Mouse (Mus musculus) midbrain, embryonic 15.5 days (tissue): ENCODE data around the gene Ppp2r5d. TPM values are rescaled to one million over a fixed set of nuclear protein-coding genes. Genes with fewer than 3 reads are reported as not detected.

Experiments
- ATAC-seq: fragments of 200-750 bp; cut with Nextera tagmentation; replicated peaks from 2 replicates; pipeline ENCODE4 v1.8.0; 2017; ENCODE audit warnings: moderate TSS enrichment
- H3K27ac ChIP-seq: fragments of 300-500 bp; sonication (generic); 2 replicates; pipeline ENCODE4 v1.5.1; 2015; ENCODE audit warnings: mild to moderate bottlenecking, inconsistent platforms
- H3K27me3 ChIP-seq: fragments of 300-500 bp; sonication (generic); replicated peaks from 2 replicates; pipeline ENCODE4 v1.6.1; 2015; ENCODE audit warnings: inconsistent platforms
- H3K36me3 ChIP-seq: fragments of 300-500 bp; sonication (generic); replicated peaks from 2 replicates; pipeline ENCODE4 v1.6.1; 2015; ENCODE audit warnings: inconsistent platforms
- H3K4me1 ChIP-seq: fragments of 300-500 bp; sonication (generic); 2 replicates; pipeline ENCODE4 v1.6.1; 2015; ENCODE audit warnings: inconsistent platforms
- H3K4me2 ChIP-seq: fragments of 300-500 bp; sonication (generic); 2 replicates; pipeline ENCODE4 v1.6.1; 2015; ENCODE audit warnings: inconsistent platforms, mild to moderate bottlenecking, moderate library complexity
- H3K4me3 ChIP-seq: fragments of 300-500 bp; sonication (generic); 2 replicates; pipeline ENCODE4 v1.5.1; 2015; ENCODE audit warnings: mild to moderate bottlenecking, inconsistent platforms
- H3K9ac ChIP-seq: fragments of 300-500 bp; sonication (generic); 2 replicates; pipeline ENCODE4 v1.6.1; 2015; ENCODE audit warnings: mild to moderate bottlenecking, inconsistent platforms
- H3K9me3 ChIP-seq: fragments of 300-500 bp; sonication (generic); 2 replicates; pipeline ENCODE4 v1.6.1; 2016; ENCODE audit warnings: inconsistent platforms
- WGBS: fragments of 180-500 bp; shearing (Covaris S2); methylation state at CpG from one replicate; pipeline ENCODE4 v1.1.7; 2015; ENCODE audit warnings: mixed read lengths; 5-methylcytosine and 5-hydroxymethylcytosine counted together
- polyA plus RNA-seq: library from polyadenylated mRNA; unstranded; fragments of >200 nt; fragmentation: Nextera tagmentation; extraction: Ambion mirVana; gene quantifications from 2 replicates; pipeline ENCODE4 v1.2.1, GENCODE M21; 2015

Gene Ppp2r5d
- polyA plus RNA-seq, 1 experiment from 2014 or later, result 103 TPM

DNA sequence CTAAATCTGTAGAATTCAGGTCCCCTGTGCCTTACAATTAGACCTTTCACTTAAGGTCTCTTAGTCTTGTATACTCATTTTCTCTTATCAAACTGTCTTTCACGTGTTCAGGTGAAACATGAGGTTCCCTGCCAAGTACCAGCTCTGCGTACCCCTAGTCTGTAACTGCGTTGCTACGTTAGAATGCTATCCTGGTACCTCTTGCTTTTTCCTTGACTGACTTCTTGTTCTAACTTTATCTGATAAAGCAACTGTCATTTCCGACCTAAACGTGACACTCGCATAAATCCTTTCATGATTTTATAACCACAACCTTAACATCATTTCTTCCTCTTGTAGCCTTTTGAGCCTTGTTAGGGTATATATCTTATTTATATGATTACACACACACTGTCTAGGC is 7.5 kb upstream of the Ppp2r5d start:
- Histone ChIP-seq H3K4me1 (peaks cover 16% of the 10 kb centered on the region), H3K4me2 (peak overlapping the region; percentile 92), H3K27me3 (no peaks in the 10 kb centered on the region), H3K36me3 (peaks cover 14% of the 10 kb centered on the region), H3K9ac (peak overlapping the region; percentile 93; the same call in 1 of the 2 replicates), H3K9me3 (no peaks in the 10 kb centered on the region), H3K27ac (no peak overlapping the region), H3K4me3 (peak overlapping the region; percentile 91)
- 78% methylated on average over 7 of the region's 7 CpGs for WGBS
- ATAC-seq, result no peak

DNA sequence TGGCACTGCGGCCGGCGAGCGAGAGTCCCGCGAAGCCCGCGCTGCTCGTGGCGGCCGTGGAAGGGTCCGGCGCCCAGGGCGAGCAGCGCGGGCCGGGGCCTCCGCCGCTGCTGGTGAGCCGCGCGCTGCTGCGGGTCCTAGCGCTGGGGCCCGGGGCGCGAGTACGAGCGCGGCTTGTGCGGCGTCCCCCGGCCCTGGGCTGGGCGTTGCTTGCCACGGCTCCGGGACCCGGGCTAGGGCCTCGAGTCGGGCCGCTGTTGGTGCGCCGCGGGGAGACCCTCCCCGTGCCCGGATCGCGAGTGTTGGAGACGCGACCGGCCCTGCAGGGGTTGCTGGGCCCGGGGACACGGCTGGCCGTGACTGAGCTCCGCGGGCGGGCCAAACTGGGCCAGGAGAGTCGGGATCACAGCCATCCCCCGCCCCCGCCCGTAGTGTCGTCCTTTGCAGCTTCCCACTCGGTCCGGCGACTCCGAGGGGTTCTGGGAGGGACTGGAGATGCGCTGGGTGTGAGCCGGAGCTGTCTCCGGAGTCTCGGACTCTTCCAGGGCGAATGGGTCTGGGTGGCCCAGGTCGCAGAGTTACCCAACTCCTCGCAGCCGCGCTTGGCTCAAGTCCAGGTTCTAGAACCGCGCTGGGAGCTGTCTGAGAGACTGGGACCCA is 6.8 kb upstream of the Ppp2r5d start:
- Histone ChIP-seq H3K4me1 (peaks cover 16% of the 10 kb centered on the region), H3K9ac (peak overlapping the region; percentile 93), H3K4me3 (peak overlapping the region; percentile 91), H3K9me3 (no peaks in the 10 kb centered on the region), H3K27me3 (no peaks in the 10 kb centered on the region), H3K27ac (peak overlapping the region; percentile 87), H3K4me2 (peak overlapping the region; percentile 92), H3K36me3 (peaks cover 14% of the 10 kb centered on the region)
- ATAC-seq, result peak; percentile 62
- WGBS, result under 1% methylated on average over 72 of the region's 76 CpGs

DNA sequence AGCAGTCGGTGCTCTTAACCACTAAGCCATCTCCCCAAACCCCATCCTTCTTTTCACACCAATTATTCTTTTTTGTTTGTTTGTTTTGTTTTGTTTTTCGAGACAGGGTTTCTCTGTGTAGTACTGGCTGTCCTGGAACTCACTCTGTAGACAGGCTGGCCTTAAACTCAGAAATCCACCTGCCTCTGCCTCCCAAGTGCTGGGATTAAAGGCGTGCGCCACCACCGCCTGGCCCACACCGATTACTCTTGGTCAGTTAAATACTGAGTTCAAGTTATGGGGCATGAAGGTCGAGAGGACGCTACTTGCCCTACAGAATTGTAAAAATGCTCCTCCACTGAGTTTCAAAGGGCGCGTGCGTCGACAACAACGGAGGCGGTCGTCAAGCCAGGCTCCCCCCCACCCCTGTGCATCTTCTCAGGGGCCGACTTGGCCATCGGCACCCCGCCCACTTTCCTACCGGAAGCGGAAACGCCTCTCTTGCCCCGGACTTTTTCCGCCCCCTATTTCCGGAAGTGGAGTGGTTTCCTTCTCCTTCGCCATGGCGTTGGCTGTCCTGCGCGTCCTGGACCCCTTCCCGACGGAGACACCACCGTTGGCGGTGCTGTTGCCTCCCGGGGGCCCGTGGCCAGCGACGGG is 6.2 kb upstream of the Ppp2r5d start, which contains the start of gene Pex6:
TSS of gene Pex6 (plus strand) at position 505 of the 639 bp plus-strand sequence.
- H3K9ac ChIP-seq, result peak within 1 kb of the TSS; percentile 93
- peak; percentile 93 for ATAC-seq
- peak within 1 kb of the TSS; percentile 92 for H3K4me2 ChIP-seq
- peak within 1 kb of the TSS; percentile 91 for H3K4me3 ChIP-seq
- peaks cover 16% of the 10 kb centered on the region for H3K4me1 ChIP-seq
- 7% methylated on average over 36 of the region's 36 CpGs for WGBS
- peaks cover 14% of the 10 kb centered on the region for H3K36me3 ChIP-seq
- peak within 1 kb of the TSS; percentile 87 for H3K27ac ChIP-seq
- H3K9me3 ChIP-seq, result no peaks in the 10 kb centered on the region
- no peaks in the 10 kb centered on the region for H3K27me3 ChIP-seq

DNA sequence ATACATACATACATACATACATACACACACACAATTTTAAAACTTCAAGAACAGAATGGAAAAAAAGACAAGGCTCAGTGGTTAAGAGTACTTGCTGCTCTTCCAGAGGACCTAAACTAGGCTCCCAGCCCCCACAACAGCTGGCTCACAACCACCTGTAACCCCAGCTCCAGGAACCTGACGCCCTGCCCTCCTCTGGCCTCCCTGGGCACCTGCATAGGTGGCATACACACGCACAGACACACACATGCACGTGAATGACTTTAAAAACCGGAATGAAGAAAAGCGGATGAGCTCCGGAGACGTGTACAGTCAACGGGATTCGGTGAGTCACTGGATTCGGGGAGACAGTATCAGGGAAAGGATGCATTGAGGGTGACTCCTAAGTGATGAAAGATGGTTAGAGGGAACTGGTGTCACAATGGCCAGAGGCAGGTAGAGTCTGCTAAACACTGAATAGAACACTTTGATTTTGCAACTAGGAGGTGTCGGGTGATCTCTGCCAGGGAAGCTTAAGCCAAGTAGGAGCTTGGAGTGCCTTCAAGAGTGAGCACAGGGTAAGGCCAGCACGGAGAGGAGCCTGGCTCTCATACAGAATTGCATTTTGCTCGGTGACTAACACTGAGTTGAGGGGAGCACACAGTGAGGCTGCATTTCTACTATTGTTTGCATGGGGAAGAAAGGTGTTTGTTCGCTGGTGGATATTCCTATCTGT is 1.6 kb upstream of the Ppp2r5d start:
- Histone ChIP-seq H3K4me3 (no peak overlapping the region), H3K4me2 (no peak overlapping the region), H3K27me3 (no peaks in the 10 kb centered on the region), H3K27ac (no peak overlapping the region), H3K9ac (no peak overlapping the region), H3K4me1 (peaks cover 34% of the 10 kb centered on the region), H3K9me3 (no peaks in the 10 kb centered on the region), H3K36me3 (no peaks in the 10 kb centered on the region)
- 93% methylated on average over 14 of the region's 14 CpGs for WGBS
- ATAC-seq, result no peak

DNA sequence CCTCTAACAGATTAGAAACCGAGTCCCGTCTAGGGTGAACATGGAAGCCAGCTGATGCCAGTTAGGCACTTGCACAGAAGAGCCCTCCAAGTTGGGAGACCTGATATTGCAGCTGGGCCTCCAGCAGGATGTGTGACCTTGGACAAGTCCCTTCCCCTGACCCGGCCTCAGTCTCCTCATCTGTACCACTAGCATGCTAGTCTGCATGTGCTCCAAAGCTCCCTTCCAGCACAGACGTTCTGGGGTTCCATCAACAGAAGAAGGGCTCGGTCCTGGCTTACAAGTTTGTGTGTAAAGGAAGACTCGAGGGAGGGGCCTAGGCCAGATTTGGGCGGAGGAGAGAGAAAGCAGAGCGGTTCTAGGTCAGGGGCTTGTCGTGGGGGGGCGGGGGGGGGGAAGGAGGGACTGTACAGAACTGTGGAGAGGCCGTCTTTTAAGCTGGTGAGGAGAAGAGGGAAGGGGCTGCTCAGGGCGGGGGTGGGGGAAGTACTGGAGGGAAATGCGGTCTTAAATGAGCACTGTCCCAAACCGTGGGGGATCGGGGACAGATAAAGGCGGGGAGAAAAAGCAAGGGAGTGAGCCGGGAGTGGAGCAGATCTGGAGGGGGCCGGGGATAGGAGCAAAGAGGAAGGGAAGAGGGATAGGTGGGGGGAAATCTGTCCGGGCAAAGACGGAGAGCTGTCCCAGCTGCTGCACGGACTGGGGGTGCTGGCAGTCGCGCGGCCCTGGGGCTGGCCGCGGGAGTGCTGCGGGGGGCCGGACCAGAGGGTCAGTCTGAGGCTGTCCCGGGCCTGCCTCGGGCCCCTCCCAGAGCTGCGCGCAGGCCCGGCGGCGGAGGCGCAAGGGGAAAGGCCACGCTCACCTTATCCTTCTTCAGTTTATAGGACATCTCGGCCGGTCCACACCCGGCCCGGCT is 682 bp downstream of the Ppp2r5d start:
- Histone ChIP-seq H3K27ac (peak overlapping the region; percentile 93), H3K9me3 (no peaks in the 10 kb centered on the region), H3K4me3 (peak overlapping the region; percentile 79), H3K36me3 (peaks cover 5% of the 10 kb centered on the region; the same call in 1 of the 2 replicates), H3K4me2 (peak overlapping the region; percentile 71), H3K9ac (peak overlapping the region; percentile 98), H3K27me3 (no peaks in the 10 kb centered on the region), H3K4me1 (peaks cover 42% of the 10 kb centered on the region)
- 5% methylated on average over 40 of the region's 41 CpGs for WGBS
- ATAC-seq, result peak; percentile 76

DNA sequence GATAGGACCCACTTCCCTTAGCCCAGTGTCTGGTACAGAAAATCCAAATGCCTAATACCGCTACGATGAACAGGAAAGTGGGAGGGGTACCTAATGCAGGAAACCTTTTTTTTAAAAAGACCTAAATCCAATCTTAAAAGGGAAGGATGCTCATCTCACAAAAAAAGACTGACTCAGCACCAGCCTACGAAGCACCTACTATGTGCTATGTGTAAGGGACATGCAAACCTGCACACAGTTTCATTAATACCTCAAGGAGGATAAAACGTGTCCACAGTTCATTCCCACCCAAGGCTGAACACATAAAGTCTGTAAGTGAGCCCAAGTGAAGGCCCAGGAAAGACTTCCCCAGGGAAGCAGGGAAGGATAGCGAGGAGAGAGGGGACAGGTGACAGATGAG is 2.4 kb downstream of the Ppp2r5d start:
- peak overlapping the region; percentile 71; the same call in 1 of the 2 replicates for H3K4me2 ChIP-seq

DNA sequence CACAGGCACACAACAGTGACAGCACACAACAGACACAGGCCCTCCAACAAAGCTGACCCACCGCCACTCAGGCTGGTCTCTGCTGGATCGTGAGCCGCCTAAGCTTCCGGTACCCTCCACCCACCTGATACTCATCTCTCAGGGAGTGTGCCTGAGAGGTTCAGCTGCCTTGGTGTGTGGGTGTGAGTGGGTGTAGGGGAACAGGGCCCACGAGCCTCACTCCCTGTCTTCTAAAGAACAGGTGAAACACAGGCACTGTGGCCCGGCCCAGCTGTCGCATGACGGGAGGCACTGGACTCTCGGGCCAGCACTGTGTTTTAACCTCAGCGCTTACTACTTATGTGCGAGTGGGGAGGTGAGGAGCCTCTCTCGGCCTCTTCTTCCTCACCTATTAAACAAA is 2.8 kb downstream of the Ppp2r5d start:
- Histone ChIP-seq H3K27ac (no peak overlapping the region), H3K27me3 (no peaks in the 10 kb centered on the region), H3K4me2 (no peak overlapping the region), H3K9ac (no peak overlapping the region), H3K9me3 (no peaks in the 10 kb centered on the region), H3K4me1 (peaks cover 42% of the 10 kb centered on the region), H3K4me3 (no peak overlapping the region), H3K36me3 (peaks cover 5% of the 10 kb centered on the region; the same call in 1 of the 2 replicates)
- no peak for ATAC-seq
- 88% methylated on average over 12 of the region's 12 CpGs for WGBS

More for the DNA sequence above, 2.4 kb downstream of the Ppp2r5d start:
- no peak overlapping the region for H3K4me3 ChIP-seq
- 84% methylated on average over 5 of the region's 5 CpGs for WGBS
- H3K27ac ChIP-seq, result no peak overlapping the region
- peaks cover 42% of the 10 kb centered on the region for H3K4me1 ChIP-seq
- H3K36me3 ChIP-seq, result peaks cover 5% of the 10 kb centered on the region; the same call in 1 of the 2 replicates
- ATAC-seq, result no peak
- 0 out of 2 replicates have a peak overlapping the region, but pooled peaks have one; percentile 98 for H3K9ac ChIP-seq
- H3K27me3 ChIP-seq, result no peaks in the 10 kb centered on the region
- no peaks in the 10 kb centered on the region for H3K9me3 ChIP-seq

DNA sequence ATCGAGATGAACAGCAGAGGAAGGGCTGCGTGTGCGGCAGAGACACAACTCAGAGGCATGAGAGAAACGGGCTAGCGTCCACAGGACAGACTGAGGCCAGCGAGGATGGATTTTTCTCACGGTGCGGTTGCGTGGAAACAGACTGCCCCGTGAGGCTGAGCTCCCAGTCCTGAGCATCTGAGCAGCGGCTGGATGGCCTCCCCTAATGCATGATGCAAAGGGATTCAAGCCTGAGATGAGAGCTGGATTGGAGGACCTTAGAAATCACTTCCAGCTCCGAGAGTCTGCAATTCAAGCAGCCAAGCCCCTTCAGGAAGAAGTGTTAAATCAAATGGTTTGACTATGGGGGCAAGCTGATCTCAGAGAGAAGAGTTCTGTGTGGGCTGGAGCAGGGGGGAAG is 3.4 kb downstream of the Ppp2r5d start:
- no peaks in the 10 kb centered on the region for H3K27me3 ChIP-seq
- ATAC-seq, result no peak
- H3K9me3 ChIP-seq, result no peaks in the 10 kb centered on the region
- 73% methylated on average over 12 of the region's 12 CpGs for WGBS
- H3K4me3 ChIP-seq, result no peak overlapping the region
- H3K27ac ChIP-seq, result no peak overlapping the region
- H3K4me2 ChIP-seq, result no peak overlapping the region
- no peak overlapping the region for H3K9ac ChIP-seq
- H3K36me3 ChIP-seq, result peaks cover 5% of the 10 kb centered on the region; the same call in 1 of the 2 replicates
- peaks cover 42% of the 10 kb centered on the region for H3K4me1 ChIP-seq

DNA sequence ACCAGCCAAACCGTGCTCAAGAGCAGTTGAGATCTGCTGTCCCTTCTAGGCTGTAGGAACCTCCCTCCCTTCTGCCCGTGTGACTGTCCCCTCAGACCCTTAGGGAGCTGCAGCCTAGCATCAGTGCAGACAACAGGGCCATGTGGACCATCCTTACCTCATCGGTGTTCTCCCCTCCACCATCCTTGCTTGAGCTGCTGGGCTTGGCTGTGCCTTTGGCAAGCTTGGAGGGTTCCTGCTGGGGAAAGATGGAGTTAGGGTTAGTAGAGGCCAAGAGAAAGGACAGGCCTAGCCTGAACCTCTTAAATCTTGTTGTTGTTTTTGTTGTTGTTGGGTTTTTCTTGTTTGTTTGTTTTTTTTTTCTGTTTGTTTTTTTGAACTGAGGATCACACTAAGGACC is 5.0 kb downstream of the Ppp2r5d start:
- H3K27ac ChIP-seq, result no peak overlapping the region
- no peak overlapping the region for H3K4me2 ChIP-seq
- H3K36me3 ChIP-seq, result peaks cover 5% of the 10 kb centered on the region; the same call in 1 of the 2 replicates
- WGBS, result 91% methylated on average over 3 of the region's 3 CpGs
- no peak overlapping the region for H3K4me3 ChIP-seq
- H3K27me3 ChIP-seq, result no peaks in the 10 kb centered on the region
- no peaks in the 10 kb centered on the region for H3K9me3 ChIP-seq
- ATAC-seq, result no peak
- no peak overlapping the region for H3K9ac ChIP-seq
- peaks cover 34% of the 10 kb centered on the region for H3K4me1 ChIP-seq

DNA sequence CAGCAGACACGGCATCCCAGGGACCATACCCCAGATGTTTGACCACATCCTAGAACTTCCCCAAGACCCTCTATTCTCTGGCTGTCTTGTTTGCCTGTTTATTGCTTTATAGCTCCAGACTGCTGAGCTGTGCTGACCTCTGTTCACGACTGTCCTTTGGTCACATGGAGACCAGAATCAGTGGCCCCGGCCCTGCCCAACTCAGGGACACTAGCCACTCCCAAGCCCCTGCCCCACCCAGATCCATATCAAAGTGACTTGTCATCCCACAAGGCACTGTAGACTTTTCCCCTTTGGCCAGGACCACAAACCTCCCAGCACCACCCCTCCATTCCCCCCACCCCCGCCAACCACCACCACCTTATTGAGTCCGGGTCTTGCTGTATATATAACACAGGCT is 5.7 kb downstream of the Ppp2r5d start:
- peaks cover 33% of the 10 kb centered on the region for H3K4me1 ChIP-seq
- no peak overlapping the region for H3K9ac ChIP-seq
- H3K9me3 ChIP-seq, result no peaks in the 10 kb centered on the region
- no peak overlapping the region for H3K4me3 ChIP-seq
- no peaks in the 10 kb centered on the region for H3K27me3 ChIP-seq
- no peak overlapping the region for H3K4me2 ChIP-seq
- no peak for ATAC-seq
- WGBS, result 92% methylated on average over 5 of the region's 5 CpGs
- no peak overlapping the region for H3K27ac ChIP-seq
- H3K36me3 ChIP-seq, result peaks cover 5% of the 10 kb centered on the region; the same call in 1 of the 2 replicates

DNA sequence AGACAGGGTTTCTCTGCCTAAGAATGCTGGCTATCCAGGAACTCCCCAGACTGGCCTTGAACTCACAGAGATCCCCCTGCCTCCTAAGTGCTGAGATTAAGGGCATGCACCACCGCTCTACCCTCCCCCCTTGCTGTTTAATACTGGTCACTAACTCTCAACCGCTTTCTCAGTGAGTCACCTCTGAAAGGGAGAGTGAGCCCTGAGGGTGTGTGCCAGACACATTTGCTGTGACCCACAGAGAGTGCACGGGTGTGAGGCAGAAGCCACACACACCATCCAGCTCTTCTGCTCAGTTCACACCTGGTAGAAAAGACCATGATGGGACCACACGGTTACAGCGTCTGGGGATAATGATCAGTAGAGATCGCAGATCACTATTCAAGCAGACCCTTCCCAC is 6.4 kb downstream of the Ppp2r5d start:
- H3K4me1 ChIP-seq, result peaks cover 26% of the 10 kb centered on the region
- H3K9ac ChIP-seq, result no peak overlapping the region
- H3K36me3 ChIP-seq, result peaks cover 5% of the 10 kb centered on the region; the same call in 1 of the 2 replicates
- 93% methylated on average over 6 of the region's 6 CpGs for WGBS
- H3K27me3 ChIP-seq, result no peaks in the 10 kb centered on the region
- no peak overlapping the region for H3K4me3 ChIP-seq
- ATAC-seq, result no peak
- H3K9me3 ChIP-seq, result no peaks in the 10 kb centered on the region
- H3K4me2 ChIP-seq, result no peak overlapping the region
- H3K27ac ChIP-seq, result no peak overlapping the region
